Mouse (Mus musculus) heart, adult 2 months (tissue): ENCODE results near the gene Prr23a1. TPM values are rescaled to one million over a fixed set of nuclear protein-coding genes. Genes with fewer than 3 reads are reported as not detected.
A peak's percentile ranks its signal among the peaks of the same experiment; 100 is the strongest.
"Not testable (repeated sequence)": the region's sequence is repeated elsewhere in the genome, so short reads cannot be mapped to it uniquely, and the experiment has no call there.

Experiments
- DNase-seq, 2 experiments: peaks; one replicate each; pipeline ENCODE4 v3.0.0; 2021
- H3K27ac ChIP-seq: fragments of 200-600 bp; 2 replicates; pipeline ENCODE4 v1.8.1; 2022
- H3K27me3 ChIP-seq: fragments of 200-500 bp; 2 replicates; pipeline ENCODE4 v1.6.1; 2012; ENCODE audit warnings: mild to moderate bottlenecking, low read length, inconsistent platforms, mixed read lengths; ENCODE audit not compliant: control insufficient read depth, insufficient read depth
- H3K36me3 ChIP-seq: fragments of 200-500 bp; 2 replicates; pipeline ENCODE4 v1.6.1; 2012; ENCODE audit warnings: low read length, inconsistent platforms; ENCODE audit not compliant: control insufficient read depth, insufficient read depth
- H3K4me1 ChIP-seq: fragments of 200-500 bp; 2 replicates; pipeline ENCODE4 v1.6.1; 2011; ENCODE audit warnings: low read length; ENCODE audit not compliant: control insufficient read depth, insufficient read depth
- H3K4me3 ChIP-seq: fragments of 200-600 bp; 2 replicates; pipeline ENCODE4 v1.8.1; 2022
- H3K79me2 ChIP-seq: fragments of 200-500 bp; replicated peaks from 2 replicates; pipeline ENCODE4 v1.6.1; 2012; ENCODE audit warnings: mild to moderate bottlenecking, inconsistent platforms, low read length, moderate library complexity, mixed read lengths; ENCODE audit not compliant: control insufficient read depth, insufficient read depth
- H3K9ac ChIP-seq: fragments of 200-500 bp; 2 replicates; pipeline ENCODE4 v1.6.1; 2012; ENCODE audit warnings: low read depth, mild to moderate bottlenecking, control low read depth, inconsistent platforms, low read length, mixed read lengths
- CTCF ChIP-seq: fragments of 200-600 bp; IDR thresholded peaks from 2 replicates; pipeline ENCODE4 v1.8.1; 2022; ENCODE audit warnings: antibody characterized with exemption, mild to moderate bottlenecking, moderate library complexity
- EP300 ChIP-seq: fragments of 200-500 bp; IDR thresholded peaks from 2 replicates; pipeline ENCODE4 v1.6.1; 2011; ENCODE audit warnings: low read depth, low read length, control low read depth; ENCODE audit not compliant: insufficient read depth
- POLR2A ChIP-seq: fragments of 200-500 bp; IDR thresholded peaks from 2 replicates; pipeline ENCODE4 v1.6.1; 2011; ENCODE audit warnings: mild to moderate bottlenecking, low read depth, low read length, control low read depth; ENCODE audit not compliant: insufficient read depth
- WGBS: fragments of 180-500 bp; shearing (Covaris S2); methylation state at CpG from one replicate; pipeline ENCODE4 v1.1.7; 2018; 5-methylcytosine and 5-hydroxymethylcytosine counted together
- intact Hi-C: fragments of 180-260 bp; cut with DNase I; formaldehyde crosslinking; loops from one replicate; pipeline ENCODE4 v1.15.1; 2025
- polyA plus RNA-seq: library from polyadenylated mRNA; depleted of rRNA; stranded (reverse); fragments of >200 nt; gene quantifications from 2 replicates; pipeline ENCODE4 v1.2.3, GENCODE M21; 2012
- total RNA-seq, 2 experiments: library from RNA; stranded (reverse); gene quantifications; 2 replicates each; pipeline ENCODE4 v1.2.3; 2021

The Prr23a1 gene
- total and polyA plus RNA-seq, 3 experiments = not detected

- DNase-seq = peak; percentile 26 to 47
- H3K4me3 ChIP-seq, H3K27me3 ChIP-seq, H3K9ac ChIP-seq, H3K27ac ChIP-seq, H3K79me2 ChIP-seq, H3K36me3 ChIP-seq, H3K4me1 ChIP-seq: not testable (repeated sequence)
- intact Hi-C loops = loop anchor here (1.0 kb wide), 2 partner anchors 163 to 195 kb away; no protein-coding TSS in a partner anchor
- TF ChIP-seq CTCF = peak; percentile 56
- 63% methylated on average over 2 of the region's 2 CpGs for WGBS
Measured at GRCm38 (mm10) chr9:98809526-98809925, 32.8 kb upstream of the Prr23a1 start.

DNA sequence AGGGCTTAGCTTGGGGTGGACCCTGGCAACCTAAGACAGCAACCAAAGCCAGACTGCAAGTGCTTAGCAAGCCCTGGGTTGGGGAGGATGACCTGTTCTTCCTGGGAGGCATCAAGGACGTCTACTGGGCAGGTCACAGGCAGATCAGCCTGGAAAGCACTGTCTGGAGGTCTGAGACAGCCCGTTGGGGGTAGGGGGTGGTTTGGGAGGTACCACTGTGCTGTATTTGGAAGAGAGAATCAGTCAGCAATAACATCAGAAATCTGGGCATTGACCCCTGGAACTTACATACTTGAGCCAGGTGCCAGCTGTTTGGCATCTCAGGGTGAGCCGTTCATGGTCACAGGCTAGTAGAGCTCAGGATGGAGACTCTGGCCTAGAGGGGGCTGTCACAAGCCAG is 26.2 kb upstream of the Prr23a1 start:
- H3K4me3 ChIP-seq = no peak overlapping the region
- no peak overlapping the region for H3K9ac ChIP-seq
- H3K4me1 ChIP-seq = no peaks in the 10 kb centered on the region
- no peaks in the 10 kb centered on the region for H3K36me3 ChIP-seq
- WGBS = 56% methylated on average over 3 of the region's 3 CpGs
- no peaks in the 10 kb centered on the region for H3K27me3 ChIP-seq
- intact Hi-C loops = no loop called here
- no peak for TF ChIP-seq POLR2A
- TF ChIP-seq EP300 = no peak
- no peak for TF ChIP-seq CTCF
- H3K27ac ChIP-seq = no peak overlapping the region
- DNase-seq = no peak
- H3K79me2 ChIP-seq = no peaks in the 10 kb centered on the region

- Histone ChIP-seq H3K9ac (no peak overlapping the region), H3K27me3 (no peaks in the 10 kb centered on the region), H3K27ac (no peak overlapping the region), H3K36me3 (no peaks in the 10 kb centered on the region), H3K79me2 (no peaks in the 10 kb centered on the region), H3K4me1 (no peaks in the 10 kb centered on the region), H3K4me3 (no peak overlapping the region)
- 74% methylated on average over 7 of the region's 7 CpGs for WGBS
- intact Hi-C loops = no loop called here
- no peak for DNase-seq
- TF ChIP-seq EP300 (no peak), CTCF (no peak), POLR2A (no peak)
Measured at GRCm38 (mm10) chr9:98817592-98817991, 24.7 kb upstream of the Prr23a1 start.

GRCm38 (mm10) chr9:98818971-98819370 is 23.3 kb upstream of the Prr23a1 start:
- TF ChIP-seq EP300 (no peak), POLR2A (no peak), CTCF (no peak)
- no peak overlapping the region for H3K9ac ChIP-seq
- no peaks in the 10 kb centered on the region for H3K36me3 ChIP-seq
- no peaks in the 10 kb centered on the region for H3K4me1 ChIP-seq
- no peaks in the 10 kb centered on the region for H3K27me3 ChIP-seq
- intact Hi-C loops = no loop called here
- no peaks in the 10 kb centered on the region for H3K79me2 ChIP-seq
- H3K4me3 ChIP-seq = no peak overlapping the region
- DNase-seq = peak in 1 of 2 experiments; percentile 8
- no peak overlapping the region for H3K27ac ChIP-seq
- WGBS = 35% methylated on average over 5 of the region's 5 CpGs

- WGBS = 66% methylated on average over 2 of the region's 2 CpGs
- Histone ChIP-seq H3K27me3 (no peaks in the 10 kb centered on the region), H3K36me3 (no peaks in the 10 kb centered on the region), H3K4me1 (no peaks in the 10 kb centered on the region), H3K27ac (no peak overlapping the region), H3K79me2 (no peaks in the 10 kb centered on the region), H3K9ac (no peak overlapping the region), H3K4me3 (no peak overlapping the region)
- DNase-seq = peak in 1 of 2 experiments; percentile 17
- intact Hi-C loops = no loop called here
- TF ChIP-seq CTCF = no peak
- no peak for TF ChIP-seq POLR2A
- TF ChIP-seq EP300 = no peak
Measured at GRCm38 (mm10) chr9:98819481-98819880, 22.8 kb upstream of the Prr23a1 start.

DNA sequence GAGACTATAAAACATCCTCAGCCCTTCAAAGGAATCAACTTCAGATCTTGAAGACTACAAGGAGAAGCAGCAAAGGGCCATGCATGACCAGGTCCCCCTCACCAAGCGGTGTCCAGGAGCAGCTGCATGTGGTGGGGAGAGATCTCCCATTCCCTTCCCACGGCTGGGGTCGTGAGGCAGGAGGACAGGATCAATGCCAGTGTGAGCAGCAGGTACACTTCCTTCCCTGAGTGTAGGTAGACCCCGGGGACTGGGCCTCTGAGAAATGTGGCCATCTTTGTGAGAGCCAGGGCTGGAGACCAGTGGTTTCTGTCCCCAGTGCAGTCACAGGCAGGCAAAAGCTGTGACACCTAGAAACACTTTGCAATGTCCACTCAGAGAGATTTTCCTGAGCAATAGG is 21.8 kb upstream of the Prr23a1 start:
- H3K27ac ChIP-seq = no peak overlapping the region
- H3K27me3 ChIP-seq = no peaks in the 10 kb centered on the region
- H3K79me2 ChIP-seq = no peaks in the 10 kb centered on the region
- DNase-seq = no peak
- 80% methylated on average over 4 of the region's 4 CpGs for WGBS
- no peak overlapping the region for H3K9ac ChIP-seq
- intact Hi-C loops = no loop called here
- no peak overlapping the region for H3K4me3 ChIP-seq
- no peaks in the 10 kb centered on the region for H3K4me1 ChIP-seq
- H3K36me3 ChIP-seq = no peaks in the 10 kb centered on the region
- TF ChIP-seq CTCF = no peak

DNA sequence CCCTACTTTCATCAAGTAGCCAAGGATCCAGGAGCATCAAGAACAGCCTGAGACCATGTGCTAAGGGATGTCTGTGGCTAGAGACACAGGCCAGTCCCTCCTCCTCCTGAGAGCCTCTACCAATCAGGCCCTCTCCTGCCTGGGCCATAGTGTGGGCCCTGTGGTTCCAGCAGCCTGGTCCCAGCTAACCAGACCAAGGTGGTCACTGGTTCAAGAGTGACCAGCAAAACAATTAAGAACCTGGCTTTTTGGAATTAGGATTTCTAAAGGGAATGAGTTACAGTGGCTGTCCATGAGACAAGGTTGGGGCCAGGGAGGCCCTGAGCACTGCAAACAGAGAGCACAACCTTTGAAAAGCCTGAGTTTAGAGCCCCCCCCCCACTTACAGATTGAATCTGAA is 21.2 kb upstream of the Prr23a1 start:
- intact Hi-C loops = no loop called here
- H3K27me3 ChIP-seq = no peaks in the 10 kb centered on the region
- no peak for DNase-seq
- no peaks in the 10 kb centered on the region for H3K36me3 ChIP-seq
- no peak overlapping the region for H3K4me3 ChIP-seq
- H3K79me2 ChIP-seq = no peaks in the 10 kb centered on the region
- no peaks in the 10 kb centered on the region for H3K4me1 ChIP-seq
- no peak overlapping the region for H3K27ac ChIP-seq
- TF ChIP-seq POLR2A = no peak
- TF ChIP-seq CTCF = no peak
- no peak for TF ChIP-seq EP300
- no peak overlapping the region for H3K9ac ChIP-seq
